Mouse (Mus musculus) hindbrain, embryonic 10.5 days (tissue): ENCODE measurements at regions not wholly inside any gene's neighbourhood (a gene's known extent, or its start where the extent isn't known, plus 50 kb on each side); places are given as distances from the start of the nearest gene placed in this dataset.

ENCODE experiments used
- DNase-seq: peaks from one replicate; pipeline ENCODE4 v3.0.0-alpha.2; 2017; ENCODE audit warnings: low spot score
- H3K27ac ChIP-seq: fragments of 300-500 bp; sonication (generic); 2 replicates; pipeline ENCODE4 v1.5.1; 2016; ENCODE audit warnings: mild to moderate bottlenecking, moderate library complexity
- H3K27me3 ChIP-seq: fragments of 300-500 bp; sonication (generic); 2 replicates; pipeline ENCODE4 v1.6.1; 2016; ENCODE audit warnings: mild to moderate bottlenecking; ENCODE audit not compliant: poor library complexity, insufficient read depth, severe bottlenecking
- H3K36me3 ChIP-seq: fragments of 300-500 bp; sonication (generic); 2 replicates; pipeline ENCODE4 v1.6.1; 2016; ENCODE audit warnings: mild to moderate bottlenecking, moderate library complexity
- H3K4me1 ChIP-seq: fragments of 300-500 bp; sonication (generic); replicated peaks from 2 replicates; pipeline ENCODE4 v1.6.1; 2016; ENCODE audit warnings: mild to moderate bottlenecking
- H3K4me3 ChIP-seq: fragments of 300-500 bp; sonication (generic); 2 replicates; pipeline ENCODE4 v1.5.1; 2016; ENCODE audit warnings: mild to moderate bottlenecking, moderate library complexity
- H3K9me3 ChIP-seq: fragments of 300-500 bp; sonication (generic); 2 replicates; pipeline ENCODE4 v1.6.1; 2016; ENCODE audit warnings: mild to moderate bottlenecking, moderate library complexity
- WGBS: fragments of 180-500 bp; shearing (Covaris S2); methylation state at CpG from one replicate; pipeline ENCODE4 v1.1.7; 2016; 5-methylcytosine and 5-hydroxymethylcytosine counted together

DNA sequence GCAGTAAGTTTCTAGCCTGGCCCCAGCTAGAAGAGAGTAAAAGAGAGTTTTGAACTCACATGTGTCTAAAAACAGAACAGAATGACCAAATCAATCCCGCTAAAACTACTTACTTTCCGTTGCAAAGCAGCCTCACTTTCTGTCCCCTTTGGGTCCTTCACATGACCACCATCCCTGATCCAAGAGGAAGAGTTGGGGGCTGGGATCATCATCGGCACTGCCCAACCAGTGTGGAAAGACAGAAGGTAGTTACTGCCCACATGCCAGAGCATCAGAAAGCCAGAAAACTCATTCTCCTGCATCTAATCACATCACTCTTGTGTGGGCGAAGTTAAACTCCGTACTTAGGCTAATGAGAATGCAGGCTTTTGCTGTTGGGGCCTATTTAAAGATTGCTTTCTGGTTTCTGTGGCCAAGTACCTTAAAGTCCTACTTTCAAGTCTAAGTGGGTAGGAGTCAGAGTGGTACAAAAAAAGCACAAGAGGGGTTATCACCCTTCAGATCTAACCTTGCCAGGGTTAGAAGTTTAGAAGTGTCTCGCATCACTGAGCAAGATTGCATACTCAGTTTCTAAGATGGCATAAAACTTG, 184.0 kb upstream of the Cited2 start:
- Histone ChIP-seq H3K4me1 (0 out of 2 replicates have a peak, but pooled peaks cover 3% of the 10 kb centered on the region), H3K36me3 (no peaks in the 10 kb centered on the region), H3K9me3 (no peaks in the 10 kb centered on the region), H3K27me3 (no peaks in the 10 kb centered on the region), H3K27ac (no peak overlapping the region), H3K4me3 (no peak overlapping the region)
- no peak for DNase-seq
- WGBS = 93% methylated on average over 6 of the region's 6 CpGs

DNA sequence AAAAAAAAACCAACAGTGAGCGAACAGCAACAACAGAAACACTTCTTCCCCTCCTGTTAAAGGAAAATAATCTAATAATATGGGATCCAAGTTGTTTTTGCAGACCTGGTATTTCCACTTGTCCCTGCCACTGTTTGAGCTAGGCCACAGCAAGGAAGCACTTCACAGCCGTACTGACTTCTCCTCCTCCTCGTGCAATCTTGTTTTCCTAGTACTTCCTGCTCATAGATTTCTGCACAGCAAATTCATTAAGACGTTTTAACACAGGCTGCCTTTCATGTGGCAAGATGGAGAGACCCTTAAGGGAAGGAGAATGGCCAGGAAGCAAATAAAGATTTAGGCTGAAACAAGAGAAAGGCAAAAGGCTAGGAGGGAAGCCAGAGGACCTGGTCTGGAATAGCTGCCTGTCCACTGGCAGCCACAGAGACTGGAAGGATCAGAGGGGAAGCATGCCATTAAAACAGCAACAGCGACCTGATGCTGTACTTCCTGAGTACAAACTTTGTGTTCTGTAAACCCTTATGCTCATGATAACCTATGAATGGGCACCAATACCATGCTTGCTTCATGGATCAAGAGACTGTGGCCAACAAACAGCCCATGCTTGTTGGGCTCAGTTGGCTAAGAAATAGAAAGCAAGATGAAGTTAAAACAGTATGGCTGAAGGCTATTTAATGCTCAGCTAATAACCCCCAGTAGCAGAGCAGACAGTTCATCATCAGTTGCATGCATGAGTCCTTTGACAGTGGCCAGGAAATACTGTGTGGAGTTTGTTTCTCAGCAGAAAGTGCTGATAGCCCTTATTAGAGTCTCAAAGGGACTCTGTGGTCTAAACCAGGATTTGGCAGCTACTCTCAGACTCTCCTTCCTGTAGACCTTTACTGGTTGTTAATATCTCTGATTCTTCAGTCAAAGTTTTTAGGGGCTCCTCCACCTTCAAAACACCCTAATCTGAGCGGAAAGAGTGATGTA, 182.3 kb upstream of the Cited2 start:
- no peaks in the 10 kb centered on the region for H3K9me3 ChIP-seq
- H3K36me3 ChIP-seq = no peaks in the 10 kb centered on the region
- WGBS = 68% methylated on average over 6 of the region's 6 CpGs
- no peaks in the 10 kb centered on the region for H3K27me3 ChIP-seq
- 0 out of 2 replicates have a peak, but pooled peaks cover 3% of the 10 kb centered on the region for H3K4me1 ChIP-seq
- no peak for DNase-seq
- no peak overlapping the region for H3K4me3 ChIP-seq
- H3K27ac ChIP-seq = no peak overlapping the region

- H3K27me3 ChIP-seq = no peaks in the 10 kb centered on the region
- H3K9me3 ChIP-seq = no peaks in the 10 kb centered on the region
- H3K36me3 ChIP-seq = no peaks in the 10 kb centered on the region
- 86% methylated on average over 8 of the region's 8 CpGs for WGBS
- no peak overlapping the region for H3K27ac ChIP-seq
- H3K4me3 ChIP-seq = no peak overlapping the region
- H3K4me1 ChIP-seq = 0 out of 2 replicates have a peak, but pooled peaks cover 3% of the 10 kb centered on the region
- no peak for DNase-seq
Measured at GRCm38 (mm10) chr10:17542104-17542846, 180.7 kb upstream of the Cited2 start.

GRCm38 (mm10) chr10:17542847-17543421, 180.1 kb upstream of the Cited2 start:
- Histone ChIP-seq H3K4me3 (no peak overlapping the region), H3K27ac (no peak overlapping the region), H3K36me3 (no peaks in the 10 kb centered on the region), H3K9me3 (no peaks in the 10 kb centered on the region), H3K27me3 (no peaks in the 10 kb centered on the region), H3K4me1 (0 out of 2 replicates have a peak, but pooled peaks cover 3% of the 10 kb centered on the region)
- no peak for DNase-seq
- WGBS = 88% methylated on average over 5 of the region's 5 CpGs

DNA sequence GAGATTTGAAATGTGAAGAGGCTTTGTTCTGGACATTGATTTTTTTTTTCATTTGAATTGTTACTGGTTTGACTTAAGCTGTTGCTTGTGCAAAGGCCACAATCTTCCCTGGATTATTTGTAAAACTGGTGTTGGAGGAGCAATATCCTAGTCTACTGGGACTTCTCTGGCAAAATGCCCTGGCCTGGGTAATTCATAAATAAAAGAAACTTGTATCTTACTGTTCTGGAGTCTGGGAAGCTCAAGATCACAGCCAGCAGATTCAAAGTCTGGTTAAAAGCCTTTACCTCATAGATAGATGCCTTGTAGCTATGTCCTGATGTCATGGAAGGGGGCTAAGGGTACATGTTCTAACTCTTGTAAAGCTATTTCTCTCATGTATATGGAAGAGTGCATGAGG, 177.7 kb upstream of the Cited2 start:
- H3K4me1 ChIP-seq = 0 out of 2 replicates have a peak, but pooled peaks cover 3% of the 10 kb centered on the region
- no peaks in the 10 kb centered on the region for H3K36me3 ChIP-seq
- no peak overlapping the region for H3K4me3 ChIP-seq
- DNase-seq = no peak
- no peaks in the 10 kb centered on the region for H3K27me3 ChIP-seq
- H3K27ac ChIP-seq = no peak overlapping the region
- no peaks in the 10 kb centered on the region for H3K9me3 ChIP-seq

- Histone ChIP-seq H3K27ac (no peak overlapping the region), H3K9me3 (no peaks in the 10 kb centered on the region), H3K4me1 (no peaks in the 10 kb centered on the region), H3K4me3 (no peak overlapping the region), H3K27me3 (no peaks in the 10 kb centered on the region), H3K36me3 (no peaks in the 10 kb centered on the region)
- no peak for DNase-seq
- 85% methylated on average over 3 of the region's 3 CpGs for WGBS
Measured at GRCm38 (mm10) chr10:17547986-17548385, 175.0 kb upstream of the Cited2 start.

DNA sequence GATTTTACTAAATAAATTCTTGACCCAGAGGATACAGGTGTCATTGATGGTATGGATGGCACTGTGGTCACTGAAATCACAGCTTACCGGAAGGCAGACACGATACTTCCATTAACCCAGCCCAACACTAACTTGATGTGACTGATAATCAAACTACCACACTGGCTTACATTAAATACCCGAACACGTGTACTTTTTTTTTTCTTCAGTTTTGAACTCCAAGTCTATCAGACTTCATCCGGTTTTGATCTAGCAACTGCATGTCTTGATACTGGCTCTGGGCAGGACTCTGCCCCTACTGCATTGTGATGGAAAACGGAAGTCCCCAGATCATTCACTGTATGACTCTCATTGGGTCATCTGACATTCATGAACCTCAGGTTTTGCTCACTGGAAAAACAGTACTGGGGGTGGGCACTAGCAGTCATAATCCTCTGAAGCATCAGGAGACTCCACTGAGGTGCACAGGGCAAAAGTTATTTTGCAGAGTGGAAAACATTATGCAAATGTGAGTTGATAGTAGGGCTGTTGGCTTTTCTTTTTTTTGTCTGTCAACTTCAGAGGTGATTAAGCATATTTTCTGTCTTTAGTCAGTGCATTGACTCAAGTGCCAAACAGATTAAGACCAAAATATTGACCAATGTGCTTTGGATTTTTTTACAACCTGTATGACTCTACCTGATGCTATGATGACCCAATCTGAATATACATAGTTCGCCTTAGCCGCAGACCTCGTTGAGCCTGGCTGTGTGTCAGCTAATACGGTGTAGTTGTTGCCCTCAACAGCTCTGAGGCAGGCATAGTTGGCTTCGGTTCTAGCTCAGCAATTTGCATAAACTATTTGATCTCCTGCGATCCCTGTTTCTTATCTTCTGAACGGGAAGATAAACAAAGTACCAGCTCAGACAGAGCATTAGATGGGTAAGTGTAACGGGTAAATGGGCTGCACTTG, 174.1 kb upstream of the Cited2 start:
- WGBS = 90% methylated on average over 14 of the region's 14 CpGs
- no peaks in the 10 kb centered on the region for H3K4me1 ChIP-seq
- H3K27ac ChIP-seq = no peak overlapping the region
- no peak overlapping the region for H3K4me3 ChIP-seq
- H3K27me3 ChIP-seq = no peaks in the 10 kb centered on the region
- no peaks in the 10 kb centered on the region for H3K36me3 ChIP-seq
- H3K9me3 ChIP-seq = no peaks in the 10 kb centered on the region
- no peak for DNase-seq

DNA sequence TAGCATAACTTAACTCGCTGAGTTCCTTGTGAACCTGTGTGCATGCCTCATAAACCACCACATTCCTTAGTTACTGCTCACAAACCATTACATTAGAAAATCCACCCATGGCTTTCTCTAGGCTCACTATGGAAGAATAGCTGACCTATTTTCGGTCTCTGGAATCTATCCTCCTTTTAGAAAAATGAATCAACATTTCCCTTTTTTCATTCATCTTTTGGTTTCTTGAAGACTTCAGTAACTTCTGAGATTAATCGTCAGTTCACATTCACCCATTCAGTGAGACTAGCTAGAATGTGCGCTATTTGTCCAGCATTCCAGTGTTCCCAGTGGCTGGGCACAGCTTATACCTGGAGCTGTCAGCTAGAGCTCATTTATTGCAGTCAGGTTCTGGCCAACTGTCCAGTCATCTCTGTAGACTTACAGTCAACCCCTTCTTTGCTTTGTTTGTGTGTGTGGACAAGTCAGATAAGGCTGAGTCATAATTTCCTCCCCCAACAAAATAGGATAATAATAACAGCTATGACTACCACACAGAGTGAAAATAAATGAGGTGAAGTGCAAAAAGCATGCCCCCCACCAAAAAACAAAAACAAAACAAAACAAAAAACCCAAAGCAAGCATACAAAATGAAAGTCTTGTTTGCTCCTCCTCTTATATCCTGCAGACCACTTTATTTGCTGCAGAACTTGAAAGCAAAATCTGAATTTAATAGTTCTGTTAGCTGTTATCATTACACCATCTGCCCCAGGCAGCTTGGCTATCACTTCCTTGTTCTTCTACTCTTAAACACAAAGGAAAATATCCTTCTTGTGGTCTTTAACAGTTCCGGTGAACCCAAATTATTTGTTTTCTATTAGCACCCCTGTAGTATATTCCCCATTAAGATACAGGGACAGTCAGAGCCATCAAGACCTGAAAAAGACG, 173.0 kb upstream of the Cited2 start:
- H3K4me1 ChIP-seq = no peaks in the 10 kb centered on the region
- H3K27ac ChIP-seq = no peak overlapping the region
- 85% methylated on average over 6 of the region's 6 CpGs for WGBS
- no peaks in the 10 kb centered on the region for H3K36me3 ChIP-seq
- H3K27me3 ChIP-seq = no peaks in the 10 kb centered on the region
- no peak overlapping the region for H3K4me3 ChIP-seq
- H3K9me3 ChIP-seq = no peaks in the 10 kb centered on the region
- DNase-seq = no peak

- 91% methylated on average over 6 of the region's 6 CpGs for WGBS
- Histone ChIP-seq H3K36me3 (no peaks in the 10 kb centered on the region), H3K4me1 (no peaks in the 10 kb centered on the region), H3K9me3 (no peaks in the 10 kb centered on the region), H3K27ac (no peak overlapping the region), H3K27me3 (no peaks in the 10 kb centered on the region), H3K4me3 (no peak overlapping the region)
- DNase-seq = no peak
Measured at GRCm38 (mm10) chr10:17550638-17551013, 172.4 kb upstream of the Cited2 start.

DNA sequence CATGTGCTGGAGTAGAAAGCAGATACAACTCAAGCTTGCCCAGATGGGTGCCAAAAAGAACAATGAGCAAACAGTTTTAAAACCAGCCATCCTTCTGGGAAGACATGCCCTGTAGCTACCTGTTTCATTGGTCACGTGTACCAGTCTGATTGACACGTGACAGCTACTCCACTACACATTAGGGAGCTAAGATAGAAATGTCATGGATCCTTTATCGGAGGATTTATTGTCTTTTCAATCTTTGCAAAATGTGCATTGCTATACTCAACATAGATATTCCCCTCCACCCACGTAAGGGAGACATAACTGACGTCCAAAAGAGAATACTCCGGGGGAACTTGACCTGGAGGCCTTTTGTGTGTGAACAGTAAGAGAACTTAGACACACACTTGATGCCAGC, 171.1 kb upstream of the Cited2 start:
- no peak overlapping the region for H3K27ac ChIP-seq
- no peaks in the 10 kb centered on the region for H3K27me3 ChIP-seq
- H3K9me3 ChIP-seq = no peaks in the 10 kb centered on the region
- 88% methylated on average over 6 of the region's 6 CpGs for WGBS
- H3K4me1 ChIP-seq = no peaks in the 10 kb centered on the region
- H3K4me3 ChIP-seq = no peak overlapping the region
- no peaks in the 10 kb centered on the region for H3K36me3 ChIP-seq
- DNase-seq = no peak

- no peaks in the 10 kb centered on the region for H3K27me3 ChIP-seq
- H3K4me1 ChIP-seq = no peaks in the 10 kb centered on the region
- no peak for DNase-seq
- H3K9me3 ChIP-seq = no peaks in the 10 kb centered on the region
- no peaks in the 10 kb centered on the region for H3K36me3 ChIP-seq
- no peak overlapping the region for H3K4me3 ChIP-seq
- H3K27ac ChIP-seq = no peak overlapping the region
Measured at GRCm38 (mm10) chr10:17552277-17552676, 170.7 kb upstream of the Cited2 start.
